Mouse (Mus musculus) liver, embryonic 11.5 days (tissue): ENCODE results near the gene Gm19426. TPM values are rescaled to one million over a fixed set of nuclear protein-coding genes. Genes with fewer than 3 reads are reported as not detected.

Source experiments
- ATAC-seq: fragments of 200-750 bp; cut with Nextera tagmentation; replicated peaks from 2 replicates; pipeline ENCODE4 v1.8.0; 2017; ENCODE audit warnings: moderate number of reproducible peaks, mild to moderate bottlenecking, moderate TSS enrichment, moderate library complexity; ENCODE audit not compliant: low FRiP score
- DNase-seq: peaks from one replicate; pipeline ENCODE4 v3.0.0-alpha.2; 2017; ENCODE audit warnings: low spot score
- H3K27ac ChIP-seq: fragments of 300-500 bp; sonication (generic); 2 replicates; pipeline ENCODE4 v1.5.1; 2014; ENCODE audit warnings: mild to moderate bottlenecking, low read depth, low read length, control low read depth
- H3K27me3 ChIP-seq: fragments of 300-500 bp; sonication (generic); replicated peaks from 2 replicates; pipeline ENCODE4 v1.6.1; 2014; ENCODE audit warnings: low read length, mixed read lengths; ENCODE audit not compliant: control insufficient read depth, insufficient read depth
- H3K36me3 ChIP-seq: fragments of 300-500 bp; sonication (generic); 2 replicates; pipeline ENCODE4 v1.6.1; 2014; ENCODE audit warnings: mild to moderate bottlenecking, low read length, moderate library complexity, mixed read lengths; ENCODE audit not compliant: control insufficient read depth, insufficient read depth
- H3K4me1 ChIP-seq: fragments of 300-500 bp; sonication (generic); replicated peaks from 2 replicates; pipeline ENCODE4 v1.6.1; 2014; ENCODE audit warnings: low read length, mixed read lengths; ENCODE audit not compliant: control insufficient read depth, insufficient read depth
- H3K4me2 ChIP-seq: fragments of 300-500 bp; sonication (generic); 2 replicates; pipeline ENCODE4 v1.6.1; 2014; ENCODE audit warnings: mild to moderate bottlenecking, control low read depth, moderate library complexity
- H3K4me3 ChIP-seq: fragments of 300-500 bp; sonication (generic); 2 replicates; pipeline ENCODE4 v1.5.1; 2014; ENCODE audit warnings: low read depth, low read length, control low read depth
- H3K9ac ChIP-seq: fragments of 300-500 bp; sonication (generic); 2 replicates; pipeline ENCODE4 v1.6.1; 2014; ENCODE audit warnings: low read depth, low read length, control low read depth
- H3K9me3 ChIP-seq: fragments of 300-500 bp; sonication (generic); 2 replicates; pipeline ENCODE4 v1.6.1; 2016; ENCODE audit warnings: low read length, inconsistent platforms, mixed read lengths; ENCODE audit not compliant: control insufficient read depth
- WGBS: fragments of 180-500 bp; shearing (Covaris S2); extraction: QIAGEN DNeasy Blood & Tissue Kit; methylation state at CpG from one replicate; pipeline ENCODE4 v1.1.7; 2014; 5-methylcytosine and 5-hydroxymethylcytosine counted together
- polyA plus RNA-seq: library from polyadenylated mRNA; unstranded; fragments of >200 nt; fragmentation: Nextera tagmentation; extraction: Ambion mirVana; gene quantifications from 2 replicates; pipeline ENCODE4 v1.2.1, GENCODE M21; 2014

Gm19426 gene
- polyA plus RNA-seq, 1 experiment from 2014 or later = 3.3 TPM

DNA sequence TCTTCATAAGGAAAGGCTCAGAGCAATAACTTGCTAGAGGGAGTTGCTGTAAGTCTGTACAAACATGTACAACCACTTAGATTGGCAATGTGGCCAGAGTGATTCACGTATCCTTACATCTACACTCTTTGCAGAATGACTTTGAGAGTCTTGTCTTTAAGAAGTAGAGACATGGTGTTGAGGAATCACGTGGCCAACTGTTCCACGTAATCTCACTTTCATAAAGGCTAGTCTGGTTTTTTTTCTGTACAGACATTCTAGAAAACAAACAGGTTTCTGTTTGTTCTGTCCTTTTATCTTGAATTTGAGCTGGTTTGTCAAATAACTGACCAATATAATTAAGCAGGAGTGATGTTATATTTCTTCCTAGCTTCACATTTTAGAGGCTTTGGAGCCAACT lies 17.9 kb upstream of the Gm19426 start:
- DNase-seq (no peak), ATAC-seq (no peak)
- Histone ChIP-seq H3K9ac (no peak overlapping the region), H3K27ac (no peak overlapping the region), H3K36me3 (no peaks in the 10 kb centered on the region), H3K4me1 (no peaks in the 10 kb centered on the region), H3K4me3 (no peak overlapping the region), H3K9me3 (no peaks in the 10 kb centered on the region), H3K27me3 (no peaks in the 10 kb centered on the region; the same call in 1 of the 2 replicates), H3K4me2 (no peak overlapping the region)
- WGBS = 71% methylated on average over 3 of the region's 3 CpGs

DNA sequence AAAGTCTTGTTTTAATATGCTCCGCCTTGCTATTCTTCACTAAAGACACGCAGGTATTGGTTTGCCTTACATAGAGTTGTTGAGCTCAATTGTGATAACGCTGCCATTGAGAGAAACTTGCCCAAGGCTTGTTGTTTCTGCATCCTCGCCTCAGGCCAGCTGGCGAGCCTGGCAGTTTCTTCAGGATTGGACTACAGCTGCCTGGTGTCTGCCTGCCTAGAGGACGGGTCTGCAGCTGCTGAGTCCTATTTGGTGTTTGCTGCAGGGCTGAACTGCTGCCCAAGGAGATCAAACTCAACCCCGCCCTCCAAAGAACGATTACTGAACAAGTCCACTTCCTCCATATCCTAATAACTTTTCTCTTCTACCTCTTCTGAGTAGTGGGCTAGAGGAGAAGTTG lies 17.3 kb upstream of the Gm19426 start:
- Histone ChIP-seq H3K4me3 (no peak overlapping the region), H3K27me3 (no peaks in the 10 kb centered on the region; the same call in 1 of the 2 replicates), H3K9me3 (no peaks in the 10 kb centered on the region), H3K4me2 (no peak overlapping the region), H3K9ac (no peak overlapping the region), H3K27ac (no peak overlapping the region), H3K4me1 (no peaks in the 10 kb centered on the region), H3K36me3 (no peaks in the 10 kb centered on the region)
- WGBS = 71% methylated on average over 8 of the region's 8 CpGs
- DNase-seq (no peak), ATAC-seq (no peak)

DNA sequence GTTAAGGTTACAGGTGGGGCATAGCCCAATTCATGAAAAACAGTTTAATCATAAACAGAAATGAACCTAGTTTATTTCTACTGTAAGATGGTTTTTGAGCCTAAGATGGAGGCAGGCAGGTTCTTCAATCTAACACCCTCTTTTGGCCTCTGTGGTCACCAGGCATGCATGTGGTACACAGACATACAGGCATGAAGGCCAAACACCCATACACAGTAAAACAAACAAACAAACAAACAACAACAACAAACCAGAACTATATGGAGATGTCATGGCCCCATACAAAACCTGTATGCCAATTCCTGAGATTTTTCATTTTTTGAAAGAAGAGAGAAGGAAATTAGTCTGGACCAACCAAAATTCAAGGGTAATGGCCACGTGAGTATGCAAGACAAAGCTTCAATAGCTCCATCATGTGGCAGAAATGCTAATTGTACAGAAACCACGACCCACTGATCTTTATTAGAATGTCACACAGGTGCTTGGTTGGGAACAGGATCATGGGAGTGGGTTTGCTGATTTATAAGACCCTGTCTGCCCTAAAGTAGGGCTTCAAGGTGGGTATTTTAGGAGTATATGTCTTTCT lies 15.2 kb upstream of the Gm19426 start:
- no peaks in the 10 kb centered on the region; the same call in 1 of the 2 replicates for H3K27me3 ChIP-seq
- ATAC-seq = peak; percentile 65
- no peak overlapping the region for H3K4me2 ChIP-seq
- no peak overlapping the region for H3K4me3 ChIP-seq
- no peaks in the 10 kb centered on the region for H3K4me1 ChIP-seq
- WGBS = 3% methylated on average over 2 of the region's 2 CpGs
- no peaks in the 10 kb centered on the region for H3K36me3 ChIP-seq
- H3K9me3 ChIP-seq = no peaks in the 10 kb centered on the region
- H3K27ac ChIP-seq = no peak overlapping the region
- no peak overlapping the region for H3K9ac ChIP-seq
- DNase-seq = no peak

DNA sequence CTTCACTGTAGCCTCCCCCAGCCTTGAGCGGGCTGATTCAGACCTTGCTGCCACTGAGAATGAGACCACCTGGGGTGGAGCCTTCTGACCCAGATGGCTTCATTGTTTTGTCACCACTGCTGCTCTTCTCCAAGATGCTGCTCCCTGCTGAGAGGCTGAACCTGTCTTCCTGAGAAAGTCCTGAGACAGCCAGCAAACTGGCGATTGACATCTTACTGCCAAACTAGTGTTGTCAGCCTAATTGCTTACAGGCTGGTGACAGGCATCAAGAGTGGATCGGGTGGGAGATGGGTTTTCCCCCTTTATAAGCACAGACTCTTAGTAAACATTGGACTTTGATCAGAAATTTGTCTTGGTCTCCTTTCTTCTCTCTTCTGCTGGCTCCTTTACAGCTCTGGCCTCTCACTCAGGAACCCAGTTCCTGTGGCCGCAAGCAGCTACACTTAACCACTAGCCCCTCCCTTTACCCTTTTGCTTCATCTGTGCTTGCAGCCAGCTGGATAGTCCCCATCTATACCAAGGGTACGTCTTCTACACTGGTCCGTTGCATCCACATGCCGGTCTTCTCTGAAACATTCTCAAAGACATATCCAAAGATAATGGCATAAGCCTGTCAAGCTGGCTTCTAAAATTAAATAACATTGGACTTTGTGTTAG lies 13.7 kb upstream of the Gm19426 start:
- Histone ChIP-seq H3K4me1 (no peaks in the 10 kb centered on the region), H3K4me2 (no peak overlapping the region), H3K27me3 (no peaks in the 10 kb centered on the region; the same call in 1 of the 2 replicates), H3K27ac (no peak overlapping the region), H3K9ac (no peak overlapping the region), H3K9me3 (no peaks in the 10 kb centered on the region), H3K36me3 (no peaks in the 10 kb centered on the region), H3K4me3 (no peak overlapping the region)
- DNase-seq (no peak), ATAC-seq (no peak)
- 60% methylated on average over 7 of the region's 7 CpGs for WGBS

DNA sequence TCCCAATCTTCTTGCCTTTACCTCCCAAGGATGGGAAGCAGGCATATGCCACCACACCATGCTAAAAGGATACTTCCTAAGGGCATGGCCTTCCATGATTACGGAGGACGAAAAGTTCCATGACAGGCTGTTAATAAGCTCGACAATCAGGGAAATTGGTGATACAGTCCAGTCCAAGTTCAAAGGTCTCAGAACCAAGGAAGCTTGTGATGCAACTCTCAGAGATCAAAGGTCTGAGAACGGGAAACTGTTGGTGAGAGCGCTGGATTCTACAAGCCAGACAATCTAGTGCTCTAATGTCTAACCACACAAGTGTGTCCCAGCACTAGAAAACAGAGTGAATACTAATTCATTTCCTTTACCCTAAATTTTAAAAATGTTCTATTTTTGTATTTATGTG lies 12.8 kb upstream of the Gm19426 start:
- Histone ChIP-seq H3K4me2 (no peak overlapping the region), H3K36me3 (no peaks in the 10 kb centered on the region), H3K27me3 (no peaks in the 10 kb centered on the region; the same call in 1 of the 2 replicates), H3K9me3 (no peaks in the 10 kb centered on the region), H3K27ac (no peak overlapping the region), H3K9ac (no peak overlapping the region), H3K4me3 (no peak overlapping the region), H3K4me1 (no peaks in the 10 kb centered on the region)
- ATAC-seq (no peak), DNase-seq (no peak)
- WGBS = 68% methylated on average over 5 of the region's 5 CpGs

DNA sequence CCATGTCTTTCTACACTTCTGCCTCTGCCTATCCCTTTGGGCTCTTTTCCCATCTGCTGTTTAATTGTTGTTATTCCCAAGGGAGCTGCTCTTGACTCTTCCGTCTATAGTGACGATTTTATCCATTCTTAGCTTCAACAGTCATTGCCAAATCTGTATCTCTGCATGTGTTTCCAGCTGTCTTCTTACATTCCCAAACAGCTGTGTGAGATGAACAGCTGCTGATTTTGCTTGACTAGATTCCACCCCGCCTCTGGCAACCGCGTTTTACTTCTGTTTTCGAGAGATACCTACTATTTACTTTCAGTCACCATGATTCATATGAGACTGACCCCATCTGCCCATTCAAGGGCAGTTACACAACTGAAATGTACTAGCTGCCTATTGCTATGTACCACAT lies 6.7 kb upstream of the Gm19426 start:
- no peaks in the 10 kb centered on the region for H3K27me3 ChIP-seq

DNA sequence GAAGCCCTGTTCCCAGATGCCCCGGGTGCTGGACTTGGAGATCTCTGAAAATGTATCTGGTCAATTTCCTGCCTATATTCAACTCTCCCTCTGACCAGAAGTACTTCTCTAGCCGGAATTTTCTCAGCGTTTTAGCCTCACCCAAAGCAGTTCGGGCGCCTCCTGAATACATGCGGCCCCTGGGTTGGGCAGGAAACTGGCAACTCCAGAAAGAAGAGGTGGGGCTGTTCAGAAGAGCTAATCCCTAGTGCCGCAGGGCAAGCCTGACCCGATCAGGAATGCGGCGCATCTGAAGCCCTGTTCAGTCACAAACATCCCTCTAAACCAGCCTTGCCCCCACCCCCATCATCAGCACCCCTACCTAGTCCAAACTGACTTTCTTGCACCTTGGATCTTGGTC lies 671 bp upstream of the Gm19426 start:
- Histone ChIP-seq H3K27me3 (no peaks in the 10 kb centered on the region), H3K9ac (peak overlapping the region; percentile 98), H3K36me3 (no peaks in the 10 kb centered on the region), H3K4me1 (peaks cover 47% of the 10 kb centered on the region), H3K27ac (peak overlapping the region; percentile 95), H3K4me2 (peak overlapping the region; percentile 90), H3K4me3 (peak overlapping the region; percentile 74), H3K9me3 (no peaks in the 10 kb centered on the region)
- DNase-seq (peak; percentile 70), ATAC-seq (peak; percentile 33)
- WGBS = 5% methylated on average over 10 of the region's 10 CpGs

More for the DNA sequence above, 6.7 kb upstream of the Gm19426 start:
- H3K9ac ChIP-seq = no peak overlapping the region
- H3K9me3 ChIP-seq = no peaks in the 10 kb centered on the region
- no peak for ATAC-seq
- H3K4me1 ChIP-seq = peaks cover 5% of the 10 kb centered on the region
- no peak for DNase-seq
- no peak overlapping the region for H3K4me3 ChIP-seq
- no peak overlapping the region for H3K27ac ChIP-seq
- H3K36me3 ChIP-seq = no peaks in the 10 kb centered on the region
- 68% methylated on average over 6 of the region's 6 CpGs for WGBS
- H3K4me2 ChIP-seq = no peak overlapping the region

DNA sequence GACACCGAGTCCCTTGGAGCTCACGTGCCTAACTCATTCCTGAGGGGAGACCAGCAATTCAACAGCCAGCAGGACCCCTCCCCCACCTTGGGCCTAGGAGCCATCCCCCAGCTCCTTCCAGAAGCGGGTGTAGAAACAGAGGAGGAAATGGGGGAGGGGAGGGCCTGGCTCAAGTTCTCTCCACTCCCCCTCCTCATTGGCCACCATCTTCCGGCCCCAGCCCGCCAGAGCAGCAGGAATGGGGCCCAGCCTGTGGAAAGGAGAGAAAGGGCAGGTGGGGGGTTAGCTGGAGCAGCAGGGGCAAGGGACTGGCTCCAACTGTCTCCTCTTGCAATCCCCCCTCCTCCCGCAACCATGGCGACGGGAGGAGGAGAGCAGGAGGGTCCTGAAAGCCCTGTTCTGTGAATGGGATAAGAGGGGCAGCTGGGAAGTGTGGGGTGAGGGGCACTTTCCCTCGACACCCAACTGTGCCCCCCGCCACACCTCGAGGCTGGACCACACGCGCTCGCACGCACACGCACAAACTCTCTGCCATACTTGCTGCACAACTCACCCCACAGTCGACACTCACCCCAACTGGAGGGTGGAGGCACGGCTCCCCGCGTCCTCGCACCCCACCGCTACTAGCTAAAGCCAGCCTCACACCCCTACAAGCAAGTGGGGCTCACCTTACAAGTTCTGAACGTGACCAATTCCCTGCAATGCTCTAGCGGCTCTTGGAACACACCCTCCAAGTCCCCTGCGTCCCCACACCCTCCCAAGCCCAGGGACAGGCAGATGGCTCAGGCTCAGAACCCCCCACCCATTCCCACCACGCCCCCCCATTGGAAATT lies 788 bp downstream of the Gm19426 start:
- Histone ChIP-seq H3K27ac (peak overlapping the region; percentile 95), H3K9me3 (no peaks in the 10 kb centered on the region), H3K4me2 (peak overlapping the region; percentile 90), H3K4me1 (peaks cover 59% of the 10 kb centered on the region), H3K9ac (peak overlapping the region; percentile 98), H3K27me3 (peaks cover 2% of the 10 kb centered on the region), H3K4me3 (peak overlapping the region; percentile 74), H3K36me3 (no peaks in the 10 kb centered on the region)
- 4% methylated on average over 25 of the region's 26 CpGs for WGBS
- ATAC-seq = peak; percentile 26
- DNase-seq = peak; percentile 79
